Mouse (Mus musculus) urinary bladder, adult 18-20 months (tissue): ENCODE results near the gene Gm20765.
"Not testable (repeated sequence)": the region's sequence is repeated elsewhere in the genome, so short reads cannot be mapped to it uniquely, and the experiment has no call there.

Experiments
- DNase-seq, 2 experiments: peaks; one replicate each; pipeline ENCODE4 v3.0.0; 2022; ENCODE audit warnings: low spot score in 2 of 2, mixed read lengths in 2 of 2

The Gm20765 gene

GRCm38 (mm10) chr10:104185233-104185632, at the start of gene Gm20765:
Gm20765 (plus strand) TSS chr10:104185533.
- DNase-seq: not testable (repeated sequence)

GRCm38 (mm10) chr10:104142687-104143086, 42.6 kb upstream of the Gm20765 start, which contains the start of gene Gm21293:
Gm21293 (plus strand) TSS chr10:104142987.
- not testable (repeated sequence) for DNase-seq

- DNase-seq: not testable (repeated sequence)
These were observed 34.1 kb upstream of the Gm20765 start, which contains the start of gene Gm6763 for GRCm38 (mm10) chr10:104151197-104151596. Gm6763 (plus strand) TSS chr10:104151497.

- DNase-seq: not testable (repeated sequence)
These were observed 25.6 kb upstream of the Gm20765 start, which contains the start of gene Gm8764 for GRCm38 (mm10) chr10:104159706-104160105. Gm8764 (plus strand) TSS chr10:104160006.

GRCm38 (mm10) chr10:104168215-104168614, 17.1 kb upstream of the Gm20765 start, which contains the start of gene Gm21304:
Gm21304 (plus strand) TSS chr10:104168515.
- DNase-seq: not testable (repeated sequence)

GRCm38 (mm10) chr10:104176724-104177123, 8.6 kb upstream of the Gm20765 start, which contains the start of gene Gm21312:
Gm21312 (plus strand) TSS chr10:104177024.
- DNase-seq: not testable (repeated sequence)

- not testable (repeated sequence) for DNase-seq
These were observed 8.4 kb downstream of the Gm20765 start, which contains the start of gene Gm4340 for GRCm38 (mm10) chr10:104193742-104194141. Gm4340 (plus strand) TSS chr10:104194042.

GRCm38 (mm10) chr10:104209655-104210054, 24.3 kb downstream of the Gm20765 start:
- no peak for DNase-seq

- no peak for DNase-seq
These were observed 25.1 kb downstream of the Gm20765 start for GRCm38 (mm10) chr10:104210268-104210990.

- DNase-seq: no peak
These were observed 29.2 kb downstream of the Gm20765 start for GRCm38 (mm10) chr10:104214527-104214926.

- DNase-seq: no peak
These were observed 35.1 kb downstream of the Gm20765 start for GRCm38 (mm10) chr10:104220303-104221021.
